8 mouse cellular contexts compared by ENCODE assay signal in genomic region chr5:64811500-64812123, GRCm38 (mm10). TPM values are rescaled to one million over a fixed set of nuclear protein-coding genes. Genes with fewer than 3 reads are reported as not detected.
DNase-seq lines count a peak whose midpoint lies in the region; ATAC-seq and TF ChIP-seq lines count a peak whose summit lies in the region.

No protein-coding gene starts in this region.

- H3K27ac ChIP-seq in bone marrow, adult 2 months (ENCODE audit: control insufficient read depth, insufficient read depth, low read depth, low read length, poor library complexity): peak overlapping the region; percentile 95
- peak overlapping the region; percentile 97 for H3K27ac ChIP-seq in liver, embryonic 13.5 days
- H3K27ac ChIP-seq in neural tube, embryonic 11.5 days (ENCODE audit: low read depth, low read length): peak overlapping the region; percentile 34

- H3K4me2 ChIP-seq in liver, embryonic 13.5 days: peak overlapping the region; percentile 78
- peak overlapping the region; percentile 32 for H3K4me2 ChIP-seq in neural tube, embryonic 11.5 days (ENCODE audit: low read depth)

- H3K36me3 ChIP-seq in liver, embryonic 13.5 days: peaks cover 61% of the 10 kb centered on the region
- H3K36me3 ChIP-seq in neural tube, embryonic 11.5 days (ENCODE audit: control insufficient read depth, insufficient read depth, low read length): no peaks in the 10 kb centered on the region

- peak overlapping the region; percentile 98 for H3K9ac ChIP-seq in liver, embryonic 13.5 days
- H3K9ac ChIP-seq in neural tube, embryonic 11.5 days (ENCODE audit: low read length): no peak overlapping the region

- TF ChIP-seq POLR2A in bone marrow, adult 2 months (IDR thresholded peaks at IDR 0.05; ENCODE audit: borderline replicate concordance, control insufficient read depth, low read depth, low read length): peak; percentile 55; the same call in 1 of the 2 replicates

- WGBS in bone marrow, adult 2 months: 5% methylated on average over 14 of the region's 14 CpGs
- 1% methylated on average over 13 of the region's 14 CpGs for WGBS in liver, embryonic 13.5 days (ENCODE audit: insufficient replicate concordance)
- 9% methylated on average over 13 of the region's 14 CpGs for WGBS in neural tube, embryonic 11.5 days

- DNase-seq in gastrocnemius, adult 18-20 months (ENCODE audit: low spot score): peak; percentile 67
- no peak for DNase-seq in gastrocnemius, postnatal 10 days
- DNase-seq in gastrocnemius, adult 8-10 months (ENCODE audit: low spot score in 2 of 2): peak; percentile 29 to 60
- peak; percentile 77 for DNase-seq in induced T-regulatory cell, adult 2 months (ENCODE audit: low read depth)
- peak; percentile 88 for DNase-seq in liver, embryonic 13.5 days
- DNase-seq in neural tube, embryonic 11.5 days (ENCODE audit: low spot score): peak; percentile 31

- peak overlapping the region; percentile 18 for H3K4me3 ChIP-seq in bone marrow, adult 2 months (replicated peaks; ENCODE audit: control insufficient read depth, low read depth, low read length)
- peak overlapping the region; percentile 95 for H3K4me3 ChIP-seq in liver, embryonic 13.5 days (replicated peaks)
- H3K4me3 ChIP-seq in neural tube, embryonic 11.5 days (ENCODE audit: low read depth, low read length): no peak overlapping the region

- peaks cover 11% of the 10 kb centered on the region for H3K4me1 ChIP-seq in bone marrow, adult 2 months (ENCODE audit: control insufficient read depth, insufficient read depth, low read length)
- H3K4me1 ChIP-seq in liver, embryonic 13.5 days (replicated peaks): peaks cover 98% of the 10 kb centered on the region
- peaks cover 32% of the 10 kb centered on the region for H3K4me1 ChIP-seq in neural tube, embryonic 11.5 days (ENCODE audit: control insufficient read depth, insufficient read depth, low read length)

- ATAC-seq in liver, embryonic 13.5 days (ENCODE audit: low read depth): peak; percentile 94
- ATAC-seq in neural tube, embryonic 11.5 days (ENCODE audit: insufficient read depth, low FRiP score, low TSS enrichment): peak; percentile 39
- ATAC-seq in cerebellum, adult (ENCODE audit: insufficient number of reproducible peaks, low FRiP score, low TSS enrichment): no peak

- H3K27me3 ChIP-seq in liver, embryonic 13.5 days: no peaks in the 10 kb centered on the region
- no peaks in the 10 kb centered on the region for H3K27me3 ChIP-seq in neural tube, embryonic 11.5 days (ENCODE audit: control insufficient read depth, insufficient read depth, low read length)

- TF ChIP-seq CTCF in bone marrow, adult 2 months (IDR thresholded peaks at IDR 0.05; ENCODE audit: control insufficient read depth, insufficient read depth, low read length): no peak

- H3K9me3 ChIP-seq in liver, embryonic 13.5 days (replicated peaks): no peaks in the 10 kb centered on the region
- no peaks in the 10 kb centered on the region for H3K9me3 ChIP-seq in neural tube, embryonic 11.5 days (ENCODE audit: control insufficient read depth, low read length)

RNA-seq across cellular contexts. Expression of gene Klf3, which starts 8.4 kb away (rescaled TPM):
- 10 to 100 TPM; 12.7 to 22.1 TPM for total RNA-seq in gastrocnemius, adult 18-20 months (2021)
- total RNA-seq in gastrocnemius, postnatal 10 days (2021): 10 to 100 TPM; 31.7 to 46.3 TPM
- 60.7 and 72.8 TPM in 2 replicates for polyA plus RNA-seq in bone marrow, adult 2 months (2011; ENCODE audit: insufficient read depth, insufficient read length, low replicate concordance, missing spikeins)
- total RNA-seq in gastrocnemius, adult 8-10 months (2022): 10 to 100 TPM in 2 of 4 experiments, 1 to 10 TPM in 2; 6.7 to 16.3 (median 10.1) TPM
- polyA plus RNA-seq in liver, embryonic 13.5 days (2015; fragmentation: Nextera tagmentation; extraction: Ambion mirVana): 73.2 and 78.4 TPM in 2 replicates
- polyA plus RNA-seq in neural tube, embryonic 11.5 days (2014; fragmentation: Nextera tagmentation; extraction: Ambion mirVana): 34.1 and 36.1 TPM in 2 replicates

Comparison
In these comparisons a context has a peak if more than half of its experiments do, and no peak if none do; other contexts are left out.
1. H3K27ac ChIP-seq: peak in every context shown above with its lines; median percentile 97 in liver, embryonic 13.5 days; 95 in bone marrow, adult 2 months; 34 in neural tube, embryonic 11.5 days.